ENCODE assay signal across 8 mouse cellular contexts in the genomic region with DNA sequence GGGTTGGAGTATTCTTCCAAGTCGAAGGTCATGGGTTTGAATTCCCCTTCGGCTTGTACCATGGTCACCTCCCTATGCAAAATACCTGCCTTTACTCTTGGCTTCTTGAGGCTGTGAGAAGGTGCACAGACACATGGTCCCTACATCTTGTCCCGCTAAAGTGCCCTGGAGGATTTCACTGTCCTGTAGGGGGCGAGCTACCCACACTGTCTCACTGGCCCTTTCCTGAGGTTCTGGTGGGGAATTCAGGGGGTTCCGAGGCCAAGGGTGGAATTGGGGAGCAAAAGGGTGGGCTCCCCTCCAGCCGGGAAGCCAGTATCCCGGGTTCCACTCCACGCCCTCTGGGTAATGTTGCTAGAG.
DNase-seq lines count a peak whose midpoint lies in the region; ATAC-seq and TF ChIP-seq lines count a peak whose summit lies in the region.
"Not testable (repeated sequence)": the region's sequence is repeated elsewhere in the genome, so short reads cannot be mapped to it uniquely, and the experiment has no call there.

No protein-coding gene starts in this region.

- not testable (repeated sequence) for H3K36me3 ChIP-seq in MEL (ENCODE audit: control insufficient read depth in 1 of 2, insufficient read depth in 2 of 2, low read length in 2 of 2); embryonic facial prominence, embryonic 11.5 days (replicated peaks; ENCODE audit: control insufficient read depth, insufficient read depth, low read depth, low read length); forebrain, postnatal 0 days (ENCODE audit: insufficient read depth); hindbrain, embryonic 13.5 days; kidney, postnatal 0 days (ENCODE audit: insufficient read depth, low read length); liver, postnatal 0 days (replicated peaks; ENCODE audit: insufficient read depth, low read length); midbrain, embryonic 16.5 days (ENCODE audit: control insufficient read depth, insufficient read depth, low read length); stomach, postnatal 0 days (ENCODE audit: control insufficient read depth, insufficient read depth, low read length)

- H3K4me2 ChIP-seq in embryonic facial prominence, embryonic 11.5 days (ENCODE audit: low read depth, low read length), result peak overlapping the region; percentile 67
- peak overlapping the region; percentile 70 for H3K4me2 ChIP-seq in forebrain, postnatal 0 days (ENCODE audit: low read depth)
- peak overlapping the region; percentile 65 for H3K4me2 ChIP-seq in hindbrain, embryonic 13.5 days
- H3K4me2 ChIP-seq in kidney, postnatal 0 days (ENCODE audit: low read length), result peak overlapping the region; percentile 77
- peak overlapping the region; percentile 87 for H3K4me2 ChIP-seq in liver, postnatal 0 days (ENCODE audit: low read depth, low read length)
- H3K4me2 ChIP-seq in midbrain, embryonic 16.5 days (ENCODE audit: low read length), result peak overlapping the region; percentile 68
- H3K4me2 ChIP-seq in stomach, postnatal 0 days (replicated peaks; ENCODE audit: low read depth), result peak overlapping the region; percentile 91

- WGBS in embryonic facial prominence, embryonic 11.5 days, result 5% methylated on average over 8 of the region's 8 CpGs
- WGBS in forebrain, postnatal 0 days, result 8% methylated on average over 8 of the region's 8 CpGs
- 4% methylated on average over 8 of the region's 8 CpGs for WGBS in hindbrain, embryonic 13.5 days
- WGBS in kidney, postnatal 0 days, result 1% methylated on average over 8 of the region's 8 CpGs
- WGBS in liver, postnatal 0 days (ENCODE audit: insufficient replicate concordance), result 4% methylated on average over 8 of the region's 8 CpGs
- WGBS in midbrain, embryonic 16.5 days, result 4% methylated on average over 8 of the region's 8 CpGs
- WGBS in stomach, postnatal 0 days, result 2% methylated on average over 8 of the region's 8 CpGs

- peak; percentile 20 for TF ChIP-seq RAD21 in MEL (IDR thresholded peaks at IDR 0.05; ENCODE audit: low read depth, low read length)

- peak overlapping the region; percentile 47 to 66; a peak in 3 of 4 replicates for H3K4me3 ChIP-seq in MEL (ENCODE audit: control insufficient read depth in 1 of 2, insufficient read depth in 1 of 2, low read depth in 2 of 2, low read length in 2 of 2)
- H3K4me3 ChIP-seq in embryonic facial prominence, embryonic 11.5 days (ENCODE audit: low read depth, low read length), result peak overlapping the region; percentile 72
- H3K4me3 ChIP-seq in forebrain, postnatal 0 days (ENCODE audit: low read depth, low read length), result peak overlapping the region; percentile 63
- H3K4me3 ChIP-seq in hindbrain, embryonic 13.5 days, result peak overlapping the region; percentile 78
- H3K4me3 ChIP-seq in kidney, postnatal 0 days (replicated peaks; ENCODE audit: low read depth, low read length), result peak overlapping the region; percentile 57
- peak overlapping the region; percentile 70 for H3K4me3 ChIP-seq in liver, postnatal 0 days (ENCODE audit: low read depth, low read length)
- H3K4me3 ChIP-seq in midbrain, embryonic 16.5 days (ENCODE audit: low read depth, low read length), result peak overlapping the region; percentile 55
- peak overlapping the region; percentile 71 for H3K4me3 ChIP-seq in stomach, postnatal 0 days (ENCODE audit: low read depth, low read length)

- not testable (repeated sequence) for H3K27ac ChIP-seq in MEL (ENCODE audit: control insufficient read depth, low read depth, low read length); embryonic facial prominence, embryonic 11.5 days (replicated peaks; ENCODE audit: low read depth, low read length)
- H3K27ac ChIP-seq in forebrain, postnatal 0 days (ENCODE audit: low read depth, low read length), result peak overlapping the region; percentile 79
- peak overlapping the region; percentile 92 for H3K27ac ChIP-seq in hindbrain, embryonic 13.5 days
- H3K27ac ChIP-seq in kidney, postnatal 0 days, result peak overlapping the region; percentile 47
- peak overlapping the region; percentile 55; the same call in 1 of the 2 replicates for H3K27ac ChIP-seq in liver, postnatal 0 days (ENCODE audit: low read depth)
- H3K27ac ChIP-seq in midbrain, embryonic 16.5 days (ENCODE audit: low read length), result peak overlapping the region; percentile 86
- peak overlapping the region; percentile 81; the same call in 1 of the 2 replicates for H3K27ac ChIP-seq in stomach, postnatal 0 days (replicated peaks)

- H3K79me2 ChIP-seq in MEL (ENCODE audit: control insufficient read depth, insufficient read depth, low read length, poor library complexity), result not testable (repeated sequence)

- H3K4me1 ChIP-seq in MEL (ENCODE audit: control insufficient read depth in 1 of 2, insufficient read depth in 2 of 2, low read length in 2 of 2); embryonic facial prominence, embryonic 11.5 days (ENCODE audit: control insufficient read depth, insufficient read depth, low read length); forebrain, postnatal 0 days (ENCODE audit: insufficient read depth); hindbrain, embryonic 13.5 days (replicated peaks); kidney, postnatal 0 days (replicated peaks; ENCODE audit: insufficient read depth, low read length); liver, postnatal 0 days (ENCODE audit: insufficient read depth); midbrain, embryonic 16.5 days (ENCODE audit: control insufficient read depth, insufficient read depth, low read length); stomach, postnatal 0 days (replicated peaks; ENCODE audit: control insufficient read depth, insufficient read depth): not testable (repeated sequence)

- not testable (repeated sequence) for TF ChIP-seq POLR2A in MEL (IDR thresholded peaks at IDR 0.05; ENCODE audit: control insufficient read depth in 1 of 2, insufficient read depth in 1 of 2, low read depth in 1 of 2, low read length in 2 of 2, poor library complexity in 1 of 2)

- peak in 2 of 3 experiments; percentile 32 to 35; a peak in 4 of 6 replicates for TF ChIP-seq CTCF in MEL (IDR thresholded peaks at IDR 0.05 in 2 of 3, conservative IDR thresholded peaks at IDR 0.05 in 1 of 3; ENCODE audit: control insufficient read depth in 1 of 3, insufficient read depth in 1 of 3, low read depth in 2 of 3, low read length in 3 of 3, poor library complexity in 1 of 3, severe bottlenecking in 1 of 3)
- TF ChIP-seq CTCF in forebrain, postnatal 0 days (IDR thresholded peaks at IDR 0.05; ENCODE audit: low read depth), result peak; percentile 78
- peak; percentile 70 for TF ChIP-seq CTCF in kidney, postnatal 0 days (IDR thresholded peaks at IDR 0.05; ENCODE audit: low read depth)
- TF ChIP-seq CTCF in liver, postnatal 0 days (IDR thresholded peaks at IDR 0.05; ENCODE audit: low read depth), result peak; percentile 68
- peak; percentile 77 for TF ChIP-seq CTCF in stomach, postnatal 0 days (IDR thresholded peaks at IDR 0.05; ENCODE audit: low read depth)

- H3K9ac ChIP-seq in MEL (ENCODE audit: control insufficient read depth, low read depth, low read length, poor library complexity, severe bottlenecking), result peak overlapping the region; percentile 63
- peak overlapping the region; percentile 85 for H3K9ac ChIP-seq in embryonic facial prominence, embryonic 11.5 days (replicated peaks; ENCODE audit: low read length)
- H3K9ac ChIP-seq in forebrain, postnatal 0 days, result peak overlapping the region; percentile 78
- H3K9ac ChIP-seq in hindbrain, embryonic 13.5 days, result peak overlapping the region; percentile 88
- H3K9ac ChIP-seq in kidney, postnatal 0 days (ENCODE audit: low read depth, low read length), result peak overlapping the region; percentile 73
- H3K9ac ChIP-seq in liver, postnatal 0 days (replicated peaks), result peak overlapping the region; percentile 68
- H3K9ac ChIP-seq in midbrain, embryonic 16.5 days (ENCODE audit: low read depth, low read length), result peak overlapping the region; percentile 79
- H3K9ac ChIP-seq in stomach, postnatal 0 days (ENCODE audit: low read length), result peak overlapping the region; percentile 27; the same call in 1 of the 2 replicates

- not testable (repeated sequence) for H3K9me3 ChIP-seq in MEL (replicated peaks; ENCODE audit: insufficient read depth, low read length); embryonic facial prominence, embryonic 11.5 days (replicated peaks; ENCODE audit: control insufficient read depth, low read length); forebrain, postnatal 0 days (ENCODE audit: low read length); hindbrain, embryonic 13.5 days; kidney, postnatal 0 days (replicated peaks; ENCODE audit: low read length); liver, postnatal 0 days (ENCODE audit: low read length); midbrain, embryonic 16.5 days (replicated peaks; ENCODE audit: control insufficient read depth, low read length, poor library complexity, severe bottlenecking); stomach, postnatal 0 days (ENCODE audit: control insufficient read depth, low read length)

- ATAC-seq in embryonic facial prominence, embryonic 11.5 days (replicated peaks; ENCODE audit: insufficient number of reproducible peaks, low FRiP score, low TSS enrichment, low read depth), result peak; percentile 74
- peak; percentile 75 for ATAC-seq in forebrain, postnatal 0 days
- peak; percentile 83 for ATAC-seq in hindbrain, embryonic 13.5 days (ENCODE audit: low FRiP score)
- peak; percentile 77 for ATAC-seq in kidney, postnatal 0 days (replicated peaks; ENCODE audit: low FRiP score, low read depth)
- ATAC-seq in liver, postnatal 0 days, result peak; percentile 76
- peak; percentile 83 for ATAC-seq in midbrain, embryonic 16.5 days
- ATAC-seq in stomach, postnatal 0 days (ENCODE audit: low FRiP score, low TSS enrichment), result peak; percentile 78

- not testable (repeated sequence) for TF ChIP-seq EP300 in MEL (IDR thresholded peaks at IDR 0.05; ENCODE audit: low read depth in 1 of 2, low read length in 2 of 2); liver, postnatal 0 days (IDR thresholded peaks at IDR 0.05; ENCODE audit: low read depth); stomach, postnatal 0 days (optimal IDR thresholded peaks at IDR 0.05)

- DNase-seq in MEL (ENCODE audit: low read depth, low spot score), result peak; percentile 15
- not testable (repeated sequence) for DNase-seq in embryonic facial prominence, embryonic 11.5 days (ENCODE audit: low spot score); kidney, postnatal 0 days (ENCODE audit: low spot score); liver, postnatal 0 days; stomach, postnatal 0 days (ENCODE audit: low spot score)
- peak; percentile 29 for DNase-seq in forebrain, postnatal 0 days

- H3K27me3 ChIP-seq in MEL (ENCODE audit: control insufficient read depth in 1 of 2, insufficient read depth in 2 of 2, low read length in 2 of 2); embryonic facial prominence, embryonic 11.5 days (ENCODE audit: control insufficient read depth, insufficient read depth, low read length); forebrain, postnatal 0 days (ENCODE audit: insufficient read depth, low read length); hindbrain, embryonic 13.5 days; kidney, postnatal 0 days (ENCODE audit: insufficient read depth, low read length); liver, postnatal 0 days (ENCODE audit: insufficient read depth, low read length); midbrain, embryonic 16.5 days (ENCODE audit: control insufficient read depth, insufficient read depth, low read depth, low read length); stomach, postnatal 0 days (ENCODE audit: control insufficient read depth, insufficient read depth, low read length): not testable (repeated sequence)

Comparison
In these comparisons a context has a peak if more than half of its experiments do, and no peak if none do; other contexts are left out.
1. H3K9ac ChIP-seq: peak in every context shown above with its lines; median percentile 88 in hindbrain, embryonic 13.5 days; 85 in embryonic facial prominence, embryonic 11.5 days; 79 in midbrain, embryonic 16.5 days; 78 in forebrain, postnatal 0 days; 73 in kidney, postnatal 0 days; 68 in liver, postnatal 0 days; 63 in MEL; 27 in stomach, postnatal 0 days.